Mouse (Mus musculus) heart, adult 11 months (tissue): ENCODE data around the gene Ldha.
"Not testable (repeated sequence)": the region's sequence is repeated elsewhere in the genome, so short reads cannot be mapped to it uniquely, and the experiment has no call there.

Experiments used
- DNase-seq: peaks from one replicate; pipeline ENCODE4 v3.0.0; 2022

Ldha gene

GRCm38 (mm10) chr7:46838891-46839302 lies 2.4 kb upstream of the Ldha start:
- peak; percentile 99 for DNase-seq

DNA sequence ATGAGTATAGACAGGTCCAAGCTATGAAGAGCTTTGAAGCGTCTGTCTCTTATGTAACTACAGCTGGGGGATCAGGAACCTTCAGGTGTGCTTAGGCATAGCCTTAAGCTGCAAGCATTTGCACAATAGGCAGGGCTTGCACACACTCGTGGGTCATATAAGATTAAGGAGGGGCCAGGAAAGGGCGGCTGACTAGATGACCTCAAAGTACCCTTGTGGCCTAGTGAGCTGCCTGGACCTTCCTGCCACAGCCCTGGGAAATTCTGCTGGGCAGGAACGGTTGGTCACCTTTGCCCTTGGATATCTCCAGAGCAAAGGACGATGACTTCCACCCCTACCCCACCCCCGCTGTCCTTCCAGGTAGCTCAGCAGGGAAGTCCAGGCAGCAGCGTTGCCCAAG lies 1.8 kb upstream of the Ldha start:
- DNase-seq, result peak; percentile 91

- no peak for DNase-seq
These were observed 1.4 kb upstream of the Ldha start for GRCm38 (mm10) chr7:46839861-46840260.

GRCm38 (mm10) chr7:46840326-46840725 lies 949 bp upstream of the Ldha start:
- DNase-seq, result no peak

DNA sequence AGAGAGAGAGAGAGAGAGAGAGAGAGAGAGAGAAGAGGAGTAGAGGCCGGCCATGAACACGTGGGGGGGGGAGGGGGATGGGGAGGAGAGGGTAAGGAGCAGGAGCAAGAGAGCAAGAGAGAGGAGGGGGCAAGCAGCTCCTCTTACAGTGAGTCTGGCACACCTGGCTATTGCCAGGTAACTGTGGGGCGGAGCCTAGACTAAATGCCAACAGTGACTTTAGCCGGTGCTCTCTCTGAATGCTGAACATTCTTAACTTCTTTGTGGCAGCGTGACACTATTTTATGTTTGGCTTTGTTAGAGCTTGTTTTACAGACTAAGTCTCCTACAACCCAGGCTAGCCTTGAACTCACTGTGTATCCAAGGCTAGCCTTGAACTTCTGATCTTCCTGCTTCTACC lies 1.0 kb downstream of the Ldha start:
- no peak for DNase-seq

DNA sequence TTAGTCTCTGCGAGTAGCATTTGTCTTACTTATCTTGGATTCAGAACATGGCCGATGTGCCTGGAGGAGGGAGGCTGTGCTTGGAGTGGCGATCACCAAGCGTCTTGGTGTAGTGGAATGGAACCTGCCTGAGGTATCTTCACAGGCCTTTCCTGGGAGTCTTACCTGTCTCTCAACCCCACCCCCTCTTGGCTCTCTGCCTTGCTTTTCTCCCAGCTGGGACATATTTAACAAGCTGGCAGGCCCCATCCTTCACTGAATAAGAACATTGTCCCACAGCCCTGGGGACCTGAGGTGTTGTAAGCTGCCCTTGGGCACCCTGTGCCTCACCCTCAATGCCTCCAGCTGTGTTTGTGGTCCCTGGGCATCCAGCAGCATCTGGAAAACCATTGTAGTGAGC lies 2.3 kb downstream of the Ldha start:
- DNase-seq, result no peak

GRCm38 (mm10) chr7:46845211-46845977 lies 4.1 kb downstream of the Ldha start:
- DNase-seq, result peak; percentile 99

DNA sequence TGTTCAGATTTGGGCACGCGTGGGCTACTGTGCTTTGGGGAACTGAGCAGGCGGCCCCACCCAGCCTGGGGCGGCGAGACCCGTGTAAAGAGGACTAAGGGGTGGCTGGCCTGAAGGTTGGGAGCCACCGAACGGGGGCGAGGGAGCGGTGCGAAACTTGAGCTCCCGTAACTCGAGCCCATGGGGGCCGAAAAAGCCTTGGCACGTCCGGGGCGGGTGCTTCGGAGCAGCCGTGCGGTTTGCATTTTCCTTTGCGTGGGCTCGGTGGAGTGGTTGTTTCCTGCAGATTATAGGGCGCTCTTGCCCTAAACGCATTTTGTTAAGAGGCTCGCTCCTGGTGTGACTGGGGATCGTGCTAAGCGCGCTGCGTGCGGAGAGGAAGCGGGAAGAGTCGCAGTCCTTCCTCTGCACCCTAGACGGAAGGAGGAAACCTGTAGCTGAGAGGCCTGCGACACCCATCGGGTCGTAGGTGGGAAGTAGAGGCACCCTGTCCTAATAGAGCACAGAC lies 4.8 kb downstream of the Ldha start:
- DNase-seq, result no peak

DNA sequence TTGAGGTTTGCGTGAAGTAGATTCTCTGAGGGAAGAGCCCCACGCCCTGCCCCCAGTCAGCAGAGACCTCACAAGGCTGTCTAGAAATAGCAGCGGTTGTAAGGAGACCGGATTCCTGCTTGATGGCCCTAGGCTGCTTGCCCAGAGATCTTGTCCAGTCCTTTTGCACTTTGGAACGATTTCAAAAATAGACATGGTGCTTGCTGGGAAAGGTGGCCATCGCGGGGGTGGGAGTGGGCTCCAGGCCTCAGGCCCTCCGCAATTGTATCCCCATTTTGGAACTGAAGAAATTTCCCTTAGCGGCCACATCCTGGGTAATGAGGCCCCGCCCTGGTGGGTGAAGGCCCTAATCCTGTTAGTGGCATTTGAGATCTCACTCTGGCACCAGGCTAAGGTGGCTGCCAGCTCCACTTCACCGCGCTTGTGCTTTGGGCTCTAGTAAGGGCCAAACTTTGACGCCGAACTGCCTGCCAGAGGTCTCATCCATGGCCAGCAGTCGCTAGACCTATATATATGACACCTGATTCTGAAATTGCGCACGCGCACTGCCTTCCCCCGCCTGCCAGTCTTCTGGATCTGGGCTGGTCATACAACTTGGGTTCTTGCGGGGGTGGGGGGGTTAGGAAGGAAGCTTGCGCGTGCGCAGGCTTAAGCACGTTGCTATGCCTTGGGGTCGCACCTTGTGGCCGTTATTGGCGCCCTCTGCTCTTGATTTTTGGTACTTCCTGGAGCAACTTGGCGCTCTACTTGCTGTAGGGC lies 5.4 kb downstream of the Ldha start:
- DNase-seq, result peak; percentile 98

DNA sequence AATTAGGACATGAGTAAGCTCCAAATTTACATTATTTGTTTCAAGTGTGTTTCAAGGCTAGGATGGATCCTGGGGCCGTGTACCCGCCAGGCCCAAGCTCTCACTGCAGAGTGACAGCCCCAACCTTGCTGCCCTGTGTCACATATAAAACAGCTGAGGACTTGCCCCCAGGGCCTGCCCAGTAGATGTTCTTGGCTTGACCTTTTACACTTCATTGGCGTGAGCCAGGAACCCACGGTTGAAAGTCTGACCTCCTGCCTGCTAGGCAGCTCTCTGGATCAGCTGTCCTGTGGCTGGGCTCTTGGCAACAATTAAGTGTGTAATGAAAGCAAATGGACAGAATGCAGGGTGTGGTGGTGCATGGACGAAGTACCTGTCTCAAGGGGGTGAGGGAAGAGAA lies 8.0 kb downstream of the Ldha start:
- peak; percentile 91 for DNase-seq

GRCm38 (mm10) chr7:46851026-46851425 lies 9.8 kb downstream of the Ldha start:
- no peak for DNase-seq

DNA sequence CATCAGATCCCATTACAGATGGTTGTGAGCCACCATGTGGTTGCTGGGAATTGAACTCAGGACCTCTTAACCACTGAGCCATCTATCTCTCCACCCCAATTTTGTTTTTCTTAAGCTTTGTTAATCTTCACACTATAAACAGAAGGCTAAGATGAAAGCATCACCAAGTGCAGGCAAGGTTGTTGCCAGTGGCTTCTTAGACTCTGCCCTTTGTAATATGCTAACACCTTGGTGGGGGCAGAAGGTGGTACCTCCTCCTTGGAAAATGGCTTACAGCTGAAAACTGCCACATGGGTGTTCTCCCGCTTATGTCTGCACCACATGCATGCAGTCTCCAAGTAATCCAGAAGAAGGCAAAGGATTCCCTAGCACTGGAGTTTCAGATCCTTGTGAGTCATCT lies 11.4 kb downstream of the Ldha start:
- no peak for DNase-seq

- no peak for DNase-seq
These were observed 12.1 kb downstream of the Ldha start for GRCm38 (mm10) chr7:46853365-46853764.

GRCm38 (mm10) chr7:46855866-46856560 lies 14.7 kb downstream of the Ldha start:
- DNase-seq, result no peak

GRCm38 (mm10) chr7:46857436-46857835 lies 16.2 kb downstream of the Ldha start:
- no peak for DNase-seq

DNA sequence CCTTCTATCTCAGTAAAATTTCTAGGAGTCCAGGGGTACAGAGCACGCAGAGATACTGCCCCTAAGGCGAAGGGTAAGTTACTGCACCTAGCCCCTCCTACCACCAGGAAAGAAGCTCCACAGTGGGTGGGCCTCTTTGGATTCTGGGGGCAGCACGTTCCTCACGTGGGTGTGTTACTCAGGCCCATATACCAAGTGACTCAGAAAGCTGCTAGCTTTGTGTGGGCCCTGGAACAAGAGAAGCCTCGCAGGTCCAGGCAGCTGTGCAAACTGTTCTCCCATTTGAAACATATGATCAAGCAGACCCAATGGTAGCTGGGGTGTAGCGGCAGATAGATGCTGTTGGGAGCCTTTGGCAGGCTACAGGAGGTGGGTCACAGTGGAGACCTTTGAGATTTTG lies 17.8 kb downstream of the Ldha start:
- DNase-seq, result no peak

GRCm38 (mm10) chr7:46860996-46861395 lies 19.7 kb downstream of the Ldha start, which contains the start of gene Ldhc:
Gene Ldhc, plus strand, starts transcription at chr7:46861203.
- no peak for DNase-seq

DNA sequence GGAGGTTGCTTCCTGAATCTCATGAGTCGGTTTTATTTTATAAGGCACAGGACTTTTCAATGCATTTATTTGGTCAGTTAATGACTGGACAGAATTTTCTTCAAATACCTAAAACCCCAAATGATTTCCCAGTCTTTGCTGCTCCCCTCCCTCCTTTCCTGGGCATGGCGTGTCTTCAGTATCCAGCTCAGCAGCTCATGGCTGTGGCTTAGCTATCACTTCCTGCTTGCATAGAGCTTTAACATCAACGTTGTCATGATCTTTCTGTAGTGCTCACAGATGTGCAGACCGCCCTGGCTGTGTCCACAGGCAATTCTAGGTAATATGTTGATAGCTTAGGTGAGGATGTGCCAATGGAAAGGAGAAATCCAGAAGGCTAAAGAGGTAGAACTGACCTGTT lies 30.7 kb downstream of the Ldha start:
- no peak for DNase-seq

- no peak for DNase-seq
These were observed 35.6 kb downstream of the Ldha start for GRCm38 (mm10) chr7:46876841-46877240.

- DNase-seq, result no peak
These were observed 36.0 kb downstream of the Ldha start for GRCm38 (mm10) chr7:46877255-46877654.

DNA sequence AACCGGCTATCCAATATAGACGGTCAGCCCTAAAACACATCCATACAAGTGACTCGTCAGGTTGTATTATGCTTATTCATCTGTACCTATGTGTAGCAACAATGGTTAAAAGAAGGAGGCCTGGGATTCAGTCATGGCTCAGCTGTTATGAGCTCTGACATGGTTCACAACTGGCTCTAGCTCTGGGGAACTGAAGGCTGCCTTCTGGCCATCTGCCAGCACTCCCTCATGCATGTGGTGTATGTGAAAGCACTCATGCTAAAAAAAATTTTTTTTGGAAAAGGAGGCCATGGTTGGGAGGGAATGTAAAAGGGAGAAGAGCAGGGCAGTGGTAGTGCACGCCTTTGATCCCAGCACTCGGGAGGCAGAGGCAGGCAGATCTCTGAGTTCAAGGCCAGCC lies 38.6 kb downstream of the Ldha start:
- no peak for DNase-seq

DNA sequence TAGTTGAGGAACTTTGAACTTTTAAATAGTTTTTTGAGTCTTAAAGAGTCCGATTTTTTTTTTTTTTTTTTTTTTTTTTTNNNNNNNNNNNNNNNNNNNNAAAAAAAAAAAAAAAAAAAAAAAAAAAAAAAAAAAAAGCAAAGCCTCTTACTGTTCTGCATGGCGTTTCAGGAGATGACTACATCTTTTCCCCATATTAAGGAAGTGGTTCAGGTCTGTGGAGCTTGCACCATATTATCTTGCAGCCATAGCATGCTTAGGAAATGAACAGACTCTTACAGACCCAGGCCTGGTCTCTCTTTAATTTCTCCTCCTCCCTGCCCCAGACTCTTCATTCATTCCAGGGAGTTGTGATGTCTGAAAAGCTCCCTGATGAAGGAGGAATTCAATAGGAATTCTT lies 39.7 kb downstream of the Ldha start:
- DNase-seq, result no peak

GRCm38 (mm10) chr7:46881941-46882340 lies 40.7 kb downstream of the Ldha start:
- DNase-seq, result not testable (repeated sequence)

- no peak for DNase-seq
These were observed 42.0 kb downstream of the Ldha start for GRCm38 (mm10) chr7:46883304-46883703.
